Mouse (Mus musculus) midbrain, embryonic 12.5 days (tissue): Measurements from ENCODE around the gene Olfr483. TPM values are rescaled to one million over a fixed set of nuclear protein-coding genes. Genes with fewer than 3 reads are reported as not detected.

ENCODE experiments used
- ATAC-seq: fragments of 200-750 bp; cut with Nextera tagmentation; 2 replicates; pipeline ENCODE4 v1.8.0; 2017; ENCODE audit warnings: low read depth, moderate TSS enrichment, moderate library complexity; ENCODE audit not compliant: low FRiP score
- H3K27ac ChIP-seq: fragments of 300-500 bp; sonication (generic); replicated peaks from 2 replicates; pipeline ENCODE4 v1.5.1; 2016; ENCODE audit warnings: mild to moderate bottlenecking
- H3K27me3 ChIP-seq: fragments of 300-500 bp; sonication (generic); 2 replicates; pipeline ENCODE4 v1.6.1; 2016; ENCODE audit warnings: mild to moderate bottlenecking
- H3K36me3 ChIP-seq: fragments of 300-500 bp; sonication (generic); 2 replicates; pipeline ENCODE4 v1.6.1; 2016
- H3K4me1 ChIP-seq: fragments of 300-500 bp; sonication (generic); 2 replicates; pipeline ENCODE4 v1.6.1; 2016
- H3K4me2 ChIP-seq: fragments of 300-500 bp; sonication (generic); replicated peaks from 2 replicates; pipeline ENCODE4 v1.6.1; 2016; ENCODE audit warnings: mild to moderate bottlenecking, moderate library complexity
- H3K4me3 ChIP-seq: fragments of 300-500 bp; sonication (generic); 2 replicates; pipeline ENCODE4 v1.5.1; 2016; ENCODE audit warnings: mild to moderate bottlenecking
- H3K9ac ChIP-seq: fragments of 300-500 bp; sonication (generic); replicated peaks from 2 replicates; pipeline ENCODE4 v1.6.1; 2016; ENCODE audit warnings: mild to moderate bottlenecking, moderate library complexity
- H3K9me3 ChIP-seq: fragments of 300-500 bp; sonication (generic); 2 replicates; pipeline ENCODE4 v1.6.1; 2016; ENCODE audit warnings: mild to moderate bottlenecking
- WGBS: fragments of 180-500 bp; shearing (Covaris S2); methylation state at CpG from one replicate; pipeline ENCODE4 v1.1.7; 2016; 5-methylcytosine and 5-hydroxymethylcytosine counted together
- polyA plus RNA-seq: library from polyadenylated mRNA; unstranded; fragments of >200 nt; fragmentation: Nextera tagmentation; extraction: Ambion mirVana; gene quantifications from 2 replicates; pipeline ENCODE4 v1.2.1, GENCODE M21; 2016

Olfr483 gene
- not detected in 2 replicates for polyA plus RNA-seq

DNA sequence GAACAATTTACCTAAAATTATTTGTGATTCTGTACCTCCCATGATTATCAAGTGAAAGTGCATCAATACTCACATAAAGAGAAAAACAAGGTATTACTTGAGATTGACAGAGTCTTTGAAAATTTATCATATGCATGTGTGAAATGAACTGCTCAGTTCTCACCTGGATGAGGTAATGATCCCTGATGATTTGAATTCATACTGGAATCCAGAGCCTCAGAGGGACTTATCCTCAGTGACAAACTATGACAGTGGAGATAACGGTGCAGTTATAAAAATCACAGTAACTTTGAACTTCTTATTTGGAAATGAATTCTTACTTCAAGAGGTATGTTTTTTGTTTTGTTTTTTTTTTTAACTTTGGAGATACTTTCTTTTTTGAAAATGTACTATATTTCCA is at the start of gene Olfr483:
Gene Olfr483 (plus strand): TSS at position 301 of the 400 bp plus-strand sequence.
- Histone ChIP-seq H3K9ac (no peak within 1 kb of the TSS), H3K27ac (no peak within 1 kb of the TSS), H3K4me1 (no peaks in the 10 kb centered on the region), H3K27me3 (no peaks in the 10 kb centered on the region), H3K9me3 (no peaks in the 10 kb centered on the region), H3K36me3 (no peaks in the 10 kb centered on the region), H3K4me2 (no peak within 1 kb of the TSS), H3K4me3 (no peak within 1 kb of the TSS)
- no peak for ATAC-seq
- 91% methylated on average over 1 of the region's 1 CpGs for WGBS

DNA sequence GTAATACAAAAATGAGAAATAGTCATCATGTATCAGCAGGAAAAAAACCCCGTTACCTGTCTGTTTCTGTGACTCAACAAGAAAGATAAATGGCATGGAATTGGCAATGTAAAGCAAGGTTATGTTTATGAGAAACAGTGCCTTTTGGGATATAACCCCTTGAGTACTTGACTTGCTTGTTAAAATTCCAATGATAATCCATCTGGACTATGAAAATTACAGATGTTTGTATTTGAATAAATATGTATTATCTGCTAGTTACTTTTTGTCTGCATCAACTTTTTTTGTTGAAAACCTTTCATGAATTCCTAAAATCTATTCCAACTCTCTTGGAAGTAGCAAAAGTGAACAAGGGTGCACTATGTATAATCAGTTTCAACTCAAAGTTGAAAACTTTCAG is 33.4 kb upstream of the Olfr483 start, which contains the start of gene Olfr480:
Gene Olfr480 (minus strand): TSS at position 101 of the 400 bp plus-strand sequence.
- no peaks in the 10 kb centered on the region for H3K9me3 ChIP-seq
- H3K9ac ChIP-seq, result no peak within 1 kb of the TSS
- H3K36me3 ChIP-seq, result no peaks in the 10 kb centered on the region
- ATAC-seq, result no peak
- H3K27me3 ChIP-seq, result no peaks in the 10 kb centered on the region
- no peak within 1 kb of the TSS for H3K4me3 ChIP-seq
- H3K4me2 ChIP-seq, result no peak within 1 kb of the TSS
- WGBS, result 83% methylated on average over 1 of the region's 1 CpGs
- H3K4me1 ChIP-seq, result no peaks in the 10 kb centered on the region
- no peak within 1 kb of the TSS for H3K27ac ChIP-seq

DNA sequence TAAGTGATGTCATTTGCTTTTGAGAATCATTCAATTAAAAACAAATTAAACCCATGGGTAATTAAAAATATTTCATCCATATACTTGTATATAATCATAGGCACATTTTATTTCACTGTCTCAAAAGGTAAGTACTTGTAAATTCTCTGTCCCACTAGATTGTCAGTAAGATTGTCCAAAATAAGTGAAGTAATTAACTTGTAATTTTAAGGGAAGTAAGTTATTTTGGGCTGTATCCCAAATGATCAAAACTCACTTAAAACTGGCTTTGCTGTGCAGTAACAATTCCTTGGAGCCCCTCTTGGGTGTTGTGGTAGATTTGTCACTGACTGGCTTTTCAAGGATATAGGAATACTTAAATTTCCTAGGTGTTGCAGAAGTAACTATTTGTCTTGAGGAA is 21.1 kb upstream of the Olfr483 start, which contains the start of gene Olfr481:
Gene Olfr481 (plus strand): TSS at position 301 of the 400 bp plus-strand sequence.
- Histone ChIP-seq H3K4me1 (no peaks in the 10 kb centered on the region), H3K4me3 (no peak within 1 kb of the TSS), H3K9ac (no peak within 1 kb of the TSS), H3K4me2 (no peak within 1 kb of the TSS), H3K36me3 (no peaks in the 10 kb centered on the region), H3K9me3 (no peaks in the 10 kb centered on the region), H3K27me3 (no peaks in the 10 kb centered on the region), H3K27ac (no peak within 1 kb of the TSS)
- ATAC-seq, result no peak

DNA sequence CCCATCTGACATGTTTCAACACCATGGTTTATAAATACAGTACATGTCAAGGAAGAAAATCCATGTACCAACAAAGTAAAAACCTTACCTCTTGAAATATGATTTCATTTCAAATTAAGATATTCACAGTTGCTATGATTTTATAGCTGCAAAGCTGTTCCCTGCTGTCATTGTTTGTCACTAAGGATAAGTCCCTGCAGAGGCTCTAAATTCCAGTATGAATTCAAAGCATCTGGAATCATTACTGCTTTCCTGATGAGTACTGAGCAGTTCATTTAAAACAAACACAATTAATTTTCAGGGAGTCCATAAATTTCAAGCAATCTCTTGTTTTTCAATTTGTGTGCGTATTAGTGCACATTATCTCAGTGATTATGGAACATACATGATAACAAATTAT is 3.2 kb upstream of the Olfr483 start, which contains the start of gene Olfr482:
Gene Olfr482 (minus strand): TSS at position 101 of the 400 bp plus-strand sequence.
- Histone ChIP-seq H3K9ac (no peak within 1 kb of the TSS), H3K36me3 (no peaks in the 10 kb centered on the region), H3K27ac (no peak within 1 kb of the TSS), H3K4me1 (no peaks in the 10 kb centered on the region), H3K27me3 (no peaks in the 10 kb centered on the region), H3K4me3 (no peak within 1 kb of the TSS), H3K4me2 (no peak within 1 kb of the TSS), H3K9me3 (no peaks in the 10 kb centered on the region)
- 85% methylated on average over 1 of the region's 1 CpGs for WGBS
- no peak for ATAC-seq

- Histone ChIP-seq H3K9ac (no peak overlapping the region), H3K36me3 (no peaks in the 10 kb centered on the region), H3K4me2 (no peak overlapping the region), H3K9me3 (no peaks in the 10 kb centered on the region), H3K4me3 (no peak overlapping the region), H3K27me3 (no peaks in the 10 kb centered on the region), H3K27ac (no peak overlapping the region), H3K4me1 (no peaks in the 10 kb centered on the region)
- WGBS, result 21% methylated on average over 1 of the region's 1 CpGs
- no peak for ATAC-seq
These were observed 20.0 kb downstream of the Olfr483 start for GRCm38 (mm10) chr7:108120681-108121080.

DNA sequence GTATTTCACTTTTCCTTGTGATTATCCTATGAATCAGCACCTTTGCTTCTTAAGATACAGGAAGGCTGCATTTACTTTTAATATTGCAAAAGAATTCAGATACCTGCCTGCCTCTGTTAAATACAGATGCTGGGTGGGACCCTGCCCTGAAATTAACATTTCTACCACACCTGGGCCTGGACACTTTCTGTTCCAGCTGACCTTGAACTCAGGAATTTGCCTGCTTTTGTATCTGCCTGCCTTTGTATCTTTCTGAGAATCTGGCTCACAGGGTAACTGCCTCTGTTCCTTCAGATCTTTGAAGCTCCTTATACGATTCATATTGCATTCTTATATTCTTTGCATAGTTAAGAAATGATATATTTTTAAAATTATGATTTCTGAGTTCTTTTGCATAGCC is 20.8 kb downstream of the Olfr483 start:
- Histone ChIP-seq H3K36me3 (no peaks in the 10 kb centered on the region), H3K27me3 (no peaks in the 10 kb centered on the region), H3K4me1 (no peaks in the 10 kb centered on the region), H3K27ac (no peak overlapping the region), H3K9me3 (no peaks in the 10 kb centered on the region), H3K9ac (no peak overlapping the region), H3K4me2 (no peak overlapping the region), H3K4me3 (no peak overlapping the region)
- WGBS, result 80% methylated on average over 1 of the region's 1 CpGs
- no peak for ATAC-seq

DNA sequence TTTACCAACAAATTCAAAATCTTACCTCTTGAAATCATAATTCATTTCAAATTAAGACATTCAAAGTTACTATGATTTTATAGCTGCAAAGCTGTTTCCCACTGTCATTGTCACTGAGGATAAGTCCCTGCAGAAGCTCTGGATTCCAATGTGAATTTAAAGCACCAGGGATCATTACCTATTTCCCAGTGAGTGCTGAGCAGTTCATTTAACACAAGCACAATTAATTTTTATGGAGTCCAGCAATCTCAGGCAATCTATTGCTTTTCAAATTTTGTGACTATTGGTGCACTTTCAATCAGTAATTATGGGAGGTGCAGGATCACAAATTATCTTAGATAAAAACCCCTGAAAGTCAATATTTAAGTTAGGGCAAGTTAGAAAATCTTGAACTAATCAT is 26.7 kb downstream of the Olfr483 start, which contains the start of gene Olfr484:
Gene Olfr484 (minus strand): TSS at position 101 of the 400 bp plus-strand sequence.
- no peak for ATAC-seq
- H3K27ac ChIP-seq, result no peak within 1 kb of the TSS
- no peaks in the 10 kb centered on the region for H3K9me3 ChIP-seq
- H3K9ac ChIP-seq, result no peak within 1 kb of the TSS
- H3K27me3 ChIP-seq, result no peaks in the 10 kb centered on the region
- H3K4me1 ChIP-seq, result no peaks in the 10 kb centered on the region
- no peaks in the 10 kb centered on the region for H3K36me3 ChIP-seq
- no peak within 1 kb of the TSS for H3K4me2 ChIP-seq
- no peak within 1 kb of the TSS for H3K4me3 ChIP-seq

Other genes with a start within 250 kb of the Olfr483 start
- gene Olfr472, start 202.9 kb upstream of the Olfr483 start, polyA plus RNA-seq, result not detected in 2 replicates
- gene Olfr473, start 170.4 kb upstream of the Olfr483 start, polyA plus RNA-seq, result not detected in 2 replicates
- not detected in 2 replicates for gene Olfr474, start 146.2 kb upstream of the Olfr483 start, polyA plus RNA-seq
- not detected in 2 replicates for gene Olfr476, start 136.0 kb upstream of the Olfr483 start, polyA plus RNA-seq
- not detected in 2 replicates for gene Olfr477, start 114.2 kb upstream of the Olfr483 start, polyA plus RNA-seq
- not detected in 2 replicates for gene Olfr478, start 66.9 kb upstream of the Olfr483 start, polyA plus RNA-seq
- gene Olfr479, start 50.2 kb upstream of the Olfr483 start, polyA plus RNA-seq, result not detected in 2 replicates
- gene Olfr480, start 33.5 kb upstream of the Olfr483 start, polyA plus RNA-seq, result not detected in 2 replicates
- gene Olfr481, start 21.0 kb upstream of the Olfr483 start, polyA plus RNA-seq, result not detected in 2 replicates
- gene Olfr482, start 3.3 kb upstream of the Olfr483 start, polyA plus RNA-seq, result not detected in 2 replicates
- gene Olfr484, start 26.6 kb downstream of the Olfr483 start, polyA plus RNA-seq, result not detected in 2 replicates
- 0.25 TPM in 1 of 2 replicates, not detected in the other for gene Olfr485, start 59.0 kb downstream of the Olfr483 start, polyA plus RNA-seq
- gene Olfr486, start 71.9 kb downstream of the Olfr483 start, polyA plus RNA-seq, result not detected in 2 replicates
- gene Olfr487, start 113.8 kb downstream of the Olfr483 start, polyA plus RNA-seq, result not detected in 2 replicates
- gene Olfr488, start 157.5 kb downstream of the Olfr483 start, polyA plus RNA-seq, result not detected in 2 replicates
- gene Olfr490, start 188.1 kb downstream of the Olfr483 start, polyA plus RNA-seq, result not detected in 2 replicates
- not detected in 2 replicates for gene Olfr491, start 212.6 kb downstream of the Olfr483 start, polyA plus RNA-seq
- not detected in 2 replicates for gene Olfr492, start 222.8 kb downstream of the Olfr483 start, polyA plus RNA-seq
- gene Olfr493, start 246.1 kb downstream of the Olfr483 start, polyA plus RNA-seq, result not detected in 2 replicates